19 mouse cellular contexts compared by ENCODE assay signal in the genomic region with DNA sequence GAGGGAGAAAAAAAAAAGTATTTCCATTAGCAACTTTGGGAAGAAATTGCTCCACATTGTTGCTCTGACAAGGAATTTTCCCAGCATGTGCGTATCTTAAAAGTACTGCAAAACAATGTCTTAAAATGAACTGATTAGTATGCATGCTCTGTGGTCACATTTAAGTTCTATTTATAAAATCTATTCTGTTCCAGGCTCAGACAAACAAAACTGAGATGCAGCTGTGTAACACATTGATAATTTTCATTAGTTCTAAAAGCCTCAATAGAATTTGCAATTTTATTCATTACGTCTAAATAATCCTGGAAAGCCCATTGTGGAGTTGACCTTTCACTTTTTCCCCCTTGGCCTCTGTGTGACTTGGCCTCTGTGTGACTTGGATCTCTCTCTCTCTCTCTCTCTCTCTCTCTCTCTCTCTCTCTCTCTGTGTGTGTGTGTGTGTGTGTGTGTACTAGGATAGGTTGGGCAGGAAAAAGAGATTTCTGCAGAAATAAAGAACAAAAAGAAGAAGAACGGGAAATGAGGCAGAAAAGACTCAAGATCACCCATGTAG.
DNase-seq lines count a peak whose midpoint lies in the region; ATAC-seq and TF ChIP-seq lines count a peak whose summit lies in the region.
"Had no signal": no experiment of that assay in that cellular context is flagged by ENCODE, and none has a peak within 500 bp of the region (broad histone marks: within the 10 kb centered on the region; RNA-seq: fewer than 3 reads in every experiment).

No protein-coding gene starts in this region.

- TF ChIP-seq CTCF in thymus, adult 2 months (IDR thresholded peaks at IDR 0.05; ENCODE audit: borderline replicate concordance, control insufficient read depth, extremely low read depth, insufficient read depth, low read length, poor library complexity): no peak

- H3K36me3 ChIP-seq in forebrain, embryonic 14.5 days (ENCODE audit: control insufficient read depth, insufficient read depth, low read length): no peaks in the 10 kb centered on the region
- no peaks in the 10 kb centered on the region for H3K36me3 ChIP-seq in forebrain, embryonic 12.5 days (replicated peaks)
- no peaks in the 10 kb centered on the region for H3K36me3 ChIP-seq in neural tube, embryonic 11.5 days (ENCODE audit: control insufficient read depth, insufficient read depth, low read length)
- no peaks in the 10 kb centered on the region for H3K36me3 ChIP-seq in thymus, adult 2 months (ENCODE audit: control insufficient read depth, insufficient read depth, low read length)
- H3K36me3 ChIP-seq: heart, embryonic 13.5 days; hindbrain, embryonic 12.5 days had no signal

- WGBS in forebrain, embryonic 14.5 days: 14% methylated on average over 3 of the region's 3 CpGs
- WGBS in forebrain, embryonic 12.5 days: 12% methylated on average over 3 of the region's 3 CpGs
- WGBS in neural tube, embryonic 11.5 days: 40% methylated on average over 3 of the region's 3 CpGs
- WGBS in thymus, adult 2 months: 87% methylated on average over 3 of the region's 3 CpGs

- peak; percentile 28 for DNase-seq in forebrain, embryonic 14.5 days (ENCODE audit: low spot score)
- DNase-seq in neural tube, embryonic 11.5 days (ENCODE audit: low spot score): peak; percentile 21
- DNase-seq in neural tube, embryonic 10.5 days (ENCODE audit: extremely low spot score, low spot score): no peak
- DNase-seq in embryo, embryonic 11 days: peak; percentile 22
- DNase-seq in thymus, adult 2 months: no peak
- DNase-seq in layer of hippocampus, postnatal 14 days (ENCODE audit: low spot score in 2 of 2): no peak
- DNase-seq: adrenal gland, adult 2 months; adrenal gland, postnatal 25 days; cerebellum, adult 2 months; gastrocnemius, postnatal 36 days; heart, adult 11 months; heart, postnatal 4 days had no signal

- TF ChIP-seq POLR2A in thymus, adult 2 months (IDR thresholded peaks at IDR 0.05; ENCODE audit: control insufficient read depth, extremely low read depth, insufficient read depth, low read length, poor library complexity): no peak

- 0 out of 2 replicates have a peak, but pooled peaks have one; percentile 32 for ATAC-seq in forebrain, embryonic 14.5 days
- no peak for ATAC-seq in forebrain, embryonic 12.5 days (ENCODE audit: low FRiP score)
- 0 out of 2 replicates have a peak, but pooled peaks have one; percentile 17 for ATAC-seq in neural tube, embryonic 11.5 days (ENCODE audit: insufficient read depth, low FRiP score, low TSS enrichment)
- ATAC-seq: hindbrain, embryonic 16.5 days; inflammation-experienced regulatory T-cells, adult 6 months; intestine, postnatal 0 days had no signal

- no peaks in the 10 kb centered on the region for H3K9me3 ChIP-seq in forebrain, embryonic 14.5 days (replicated peaks; ENCODE audit: control insufficient read depth, low read length)
- no peaks in the 10 kb centered on the region for H3K9me3 ChIP-seq in forebrain, embryonic 12.5 days
- H3K9me3 ChIP-seq in neural tube, embryonic 11.5 days (ENCODE audit: control insufficient read depth, low read length): no peaks in the 10 kb centered on the region
- H3K9me3 ChIP-seq: heart, embryonic 13.5 days; hindbrain, embryonic 12.5 days had no signal

- H3K4me1 ChIP-seq in forebrain, embryonic 14.5 days (ENCODE audit: control insufficient read depth, insufficient read depth, low read length): peaks cover 5% of the 10 kb centered on the region; the same call in 1 of the 2 replicates
- peaks cover 11% of the 10 kb centered on the region for H3K4me1 ChIP-seq in forebrain, embryonic 12.5 days
- H3K4me1 ChIP-seq in neural tube, embryonic 11.5 days (ENCODE audit: control insufficient read depth, insufficient read depth, low read length): peaks cover 6% of the 10 kb centered on the region; the same call in 1 of the 2 replicates
- H3K4me1 ChIP-seq in thymus, adult 2 months (replicated peaks; ENCODE audit: control insufficient read depth, insufficient read depth, low read length): no peaks in the 10 kb centered on the region
- H3K4me1 ChIP-seq: heart, embryonic 13.5 days; hindbrain, embryonic 12.5 days had no signal

- no peak overlapping the region for H3K4me3 ChIP-seq in forebrain, embryonic 14.5 days (ENCODE audit: low read depth, low read length)
- H3K4me3 ChIP-seq in forebrain, embryonic 12.5 days (replicated peaks): no peak overlapping the region
- no peak overlapping the region for H3K4me3 ChIP-seq in neural tube, embryonic 11.5 days (ENCODE audit: low read depth, low read length)
- H3K4me3 ChIP-seq in thymus, adult 2 months (ENCODE audit: control insufficient read depth, insufficient read depth, low read length): no peak overlapping the region
- H3K4me3 ChIP-seq: heart, embryonic 13.5 days; hindbrain, embryonic 12.5 days had no signal

- no peak overlapping the region for H3K4me2 ChIP-seq in forebrain, embryonic 14.5 days (ENCODE audit: low read length)
- H3K4me2 ChIP-seq in forebrain, embryonic 12.5 days: no peak overlapping the region
- no peak overlapping the region for H3K4me2 ChIP-seq in neural tube, embryonic 11.5 days (ENCODE audit: low read depth)
- H3K4me2 ChIP-seq: heart, embryonic 13.5 days; hindbrain, embryonic 12.5 days had no signal

- no peak overlapping the region for H3K27ac ChIP-seq in forebrain, embryonic 14.5 days (ENCODE audit: low read depth, low read length)
- no peak overlapping the region for H3K27ac ChIP-seq in forebrain, embryonic 12.5 days
- no peak overlapping the region for H3K27ac ChIP-seq in neural tube, embryonic 11.5 days (ENCODE audit: low read depth, low read length)
- H3K27ac ChIP-seq in thymus, adult 2 months (ENCODE audit: control insufficient read depth, insufficient read depth, low read length): no peak overlapping the region
- H3K27ac ChIP-seq: heart, embryonic 13.5 days; hindbrain, embryonic 12.5 days had no signal

- no peak overlapping the region for H3K9ac ChIP-seq in forebrain, embryonic 14.5 days (ENCODE audit: low read length)
- no peak overlapping the region for H3K9ac ChIP-seq in forebrain, embryonic 12.5 days
- H3K9ac ChIP-seq in neural tube, embryonic 11.5 days (ENCODE audit: low read length): no peak overlapping the region
- H3K9ac ChIP-seq: heart, embryonic 13.5 days; hindbrain, embryonic 12.5 days had no signal

- H3K27me3 ChIP-seq in forebrain, embryonic 14.5 days (replicated peaks; ENCODE audit: control insufficient read depth, insufficient read depth, low read length): no peaks in the 10 kb centered on the region
- H3K27me3 ChIP-seq in forebrain, embryonic 12.5 days: no peaks in the 10 kb centered on the region
- no peaks in the 10 kb centered on the region for H3K27me3 ChIP-seq in neural tube, embryonic 11.5 days (ENCODE audit: control insufficient read depth, insufficient read depth, low read length)
- no peaks in the 10 kb centered on the region for H3K27me3 ChIP-seq in thymus, adult 2 months (ENCODE audit: control insufficient read depth, insufficient read depth, low read length)
- H3K27me3 ChIP-seq: CH12.LX; heart, embryonic 13.5 days; hindbrain, embryonic 12.5 days had no signal

Comparison
In these comparisons a context has a peak if more than half of its experiments do, and no peak if none do; other contexts are left out.
1. DNase-seq: peak in forebrain, embryonic 14.5 days (single experiment), neural tube, embryonic 11.5 days (single experiment) and embryo, embryonic 11 days (single experiment); none in neural tube, embryonic 10.5 days (single experiment), thymus, adult 2 months (single experiment) and layer of hippocampus, postnatal 14 days (0 of 2).